Comparison of ENCODE assay signal across 26 mouse cellular contexts in the genomic region with DNA sequence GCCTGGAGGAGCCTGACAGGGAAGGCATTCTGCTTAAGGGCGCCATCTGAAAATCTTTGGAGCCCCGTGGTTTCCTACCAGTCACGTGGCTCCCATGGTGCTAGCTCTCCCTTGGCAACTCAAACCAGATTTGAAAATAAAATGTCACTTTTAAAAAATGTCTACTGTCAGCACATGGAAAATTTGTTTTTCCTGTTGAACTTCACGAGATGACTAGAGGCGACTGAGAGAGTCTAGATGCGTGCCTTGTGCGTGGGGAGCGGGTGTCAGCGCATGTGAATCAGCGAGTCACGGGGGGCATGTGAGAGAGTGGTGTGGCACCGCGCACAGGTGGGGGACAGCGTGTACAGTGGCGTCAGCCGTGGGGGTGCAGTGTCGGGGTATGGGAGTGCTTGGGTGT. TPM values are rescaled to one million over a fixed set of nuclear protein-coding genes. Genes with fewer than 3 reads are reported as not detected.
DNase-seq lines count a peak whose midpoint lies in the region; ATAC-seq lines count a peak whose summit lies in the region.
"Had no signal": no experiment of that assay in that cellular context is flagged by ENCODE, and none has a peak within 500 bp of the region (broad histone marks: within the 10 kb centered on the region; RNA-seq: fewer than 3 reads in every experiment).

No protein-coding gene starts in this region.

- DNase-seq in frontal cortex, postnatal 14 days (ENCODE audit: low spot score in 2 of 2): peak; percentile 16 to 25
- DNase-seq in left cerebral cortex, postnatal 14 days (ENCODE audit: low spot score in 2 of 2): peak; percentile 15 to 59
- no peak for DNase-seq in heart, adult 9 months (ENCODE audit: low spot score in 2 of 2)
- DNase-seq in MN1 (ENCODE audit: low spot score): no peak
- DNase-seq: embryo, embryonic 11 days; kidney, adult 11 months; kidney, postnatal 25 days; midbrain, embryonic 14.5 days; thymus, adult 2 months had no signal

- no peak for ATAC-seq in megakaryocyte, adult 5-6 weeks (ENCODE audit: poor library complexity, severe bottlenecking)
- ATAC-seq in monocyte, adult 5-6 weeks (replicated peaks; ENCODE audit: insufficient number of reproducible peaks, low FRiP score, low TSS enrichment, poor library complexity, severe bottlenecking): no peak
- ATAC-seq: hindbrain, postnatal 0 days; liver, embryonic 12.5 days had no signal

- peaks cover 60% of the 10 kb centered on the region for H3K9me3 ChIP-seq in megakaryocyte, embryonic 14.5 days
- H3K9me3 ChIP-seq: lung, embryonic 15.5 days had no signal

- no peaks in the 10 kb centered on the region for H3K4me1 ChIP-seq in megakaryocyte, embryonic 14.5 days
- H3K4me1 ChIP-seq: embryonic facial prominence, embryonic 15.5 days; forebrain, embryonic 10.5 days; liver, embryonic 12.5 days; lung, embryonic 15.5 days had no signal

- peak overlapping the region; percentile 70 for H3K4me3 ChIP-seq in megakaryocyte, embryonic 14.5 days (replicated peaks)
- H3K4me3 ChIP-seq: embryonic facial prominence, embryonic 15.5 days; forebrain, embryonic 10.5 days; liver, embryonic 12.5 days; lung, embryonic 15.5 days had no signal

- intact Hi-C loops in left cerebral cortex, postnatal 14 days (cut with DNase I): no loop called here

- no peaks in the 10 kb centered on the region for H3K36me3 ChIP-seq in megakaryocyte, embryonic 14.5 days (replicated peaks; ENCODE audit: low read length)
- H3K36me3 ChIP-seq: embryonic facial prominence, embryonic 15.5 days; forebrain, embryonic 10.5 days; liver, embryonic 12.5 days; lung, embryonic 15.5 days had no signal

- H3K27me3 ChIP-seq in megakaryocyte, embryonic 14.5 days (replicated peaks): no peaks in the 10 kb centered on the region
- H3K27me3 ChIP-seq: embryonic facial prominence, embryonic 15.5 days; liver, embryonic 12.5 days; lung, embryonic 15.5 days had no signal

RNA-seq across cellular contexts. Expression of a gene that starts 27.1 kb away (rescaled TPM):
- polyA plus RNA-seq in megakaryocyte, embryonic 14.5 days (2012; ENCODE audit: insufficient read depth, low replicate concordance): not detected in 2 replicates
- total RNA-seq in megakaryocyte, adult 5-6 weeks (2015): not detected in 2 replicates
- not detected in 2 replicates for total RNA-seq in megakaryocyte, adult 5-6 weeks (2017)
- total RNA-seq in left cerebral cortex, postnatal 14 days (2021): 1 to 10 TPM; 1.4 to 1.7 TPM
- total RNA-seq in monocyte, adult 5-6 weeks (2017): not detected in 3 replicates
- total RNA-seq: adrenal gland, postnatal 4 days; ES-E14; gastrocnemius, adult 18-20 months; hematopoietic stem cell, adult 5-6 weeks; hindbrain, postnatal 0 days; neutrophil, adult 5-6 weeks had no signal
- polyA plus RNA-seq: embryonic facial prominence, embryonic 15.5 days; forebrain, embryonic 10.5 days; gonadal fat pad, adult 2 months; heart, embryonic 14.5 days; limb, embryonic 11.5 days; liver, embryonic 12.5 days; lung, embryonic 15.5 days; macrophage; midbrain, embryonic 14.5 days; thymus, adult 2 months had no signal

RNA-seq across cellular contexts. Expression of a gene that starts 42.3 kb away (rescaled TPM):
- polyA plus RNA-seq in megakaryocyte, embryonic 14.5 days (2012; ENCODE audit: insufficient read depth, low replicate concordance): not detected in 2 replicates
- total RNA-seq in megakaryocyte, adult 5-6 weeks (2015): not detected in 2 replicates
- not detected in 2 replicates for total RNA-seq in megakaryocyte, adult 5-6 weeks (2017)
- 100 to 1,000 TPM; 146 to 147 TPM for total RNA-seq in left cerebral cortex, postnatal 14 days (2021)
- total RNA-seq in monocyte, adult 5-6 weeks (2017): not detected in 3 replicates
- total RNA-seq: ES-E14; gastrocnemius, adult 18-20 months; hematopoietic stem cell, adult 5-6 weeks; neutrophil, adult 5-6 weeks had no signal
- polyA plus RNA-seq: liver, embryonic 12.5 days; macrophage had no signal

Comparison
In these comparisons a context has a peak if more than half of its experiments do, and no peak if none do; other contexts are left out.
1. DNase-seq: peak in frontal cortex, postnatal 14 days (2 of 2) and left cerebral cortex, postnatal 14 days (2 of 2); none in heart, adult 9 months (0 of 2) and MN1 (single experiment).
2. RNA of a gene that starts 42.3 kb away (total RNA-seq): 146 to 147 TPM in left cerebral cortex, postnatal 14 days; not detected in megakaryocyte, adult 5-6 weeks and not detected in monocyte, adult 5-6 weeks; every median in the first group is over 100 times any median in the second.